Mouse (Mus musculus) liver, postnatal 0 days (tissue): Measurements from ENCODE around the gene Hils1. TPM values are rescaled to one million over a fixed set of nuclear protein-coding genes. Genes with fewer than 3 reads are reported as not detected.
"Not testable (repeated sequence)": the region's sequence is repeated elsewhere in the genome, so short reads cannot be mapped to it uniquely, and the experiment has no call there.

Experiments
- ATAC-seq: fragments of 200-750 bp; cut with Nextera tagmentation; 2 replicates; pipeline ENCODE4 v1.8.0; 2017; ENCODE audit warnings: mild to moderate bottlenecking, moderate library complexity
- DNase-seq: peaks from one replicate; pipeline ENCODE4 v3.0.0-alpha.2; 2016
- H3K27ac ChIP-seq: fragments of 300-500 bp; sonication (generic); 2 replicates; pipeline ENCODE4 v1.5.1; 2014; ENCODE audit warnings: antibody characterized with exemption, moderate library complexity, mild to moderate bottlenecking, low read depth
- H3K27me3 ChIP-seq: fragments of 300-500 bp; sonication (generic); 2 replicates; pipeline ENCODE4 v1.6.1; 2014; ENCODE audit warnings: low read length, control low read depth, mixed read lengths; ENCODE audit not compliant: insufficient read depth
- H3K36me3 ChIP-seq: fragments of 300-500 bp; sonication (generic); replicated peaks from 2 replicates; pipeline ENCODE4 v1.6.1; 2014; ENCODE audit warnings: mild to moderate bottlenecking, control low read depth, low read length, moderate library complexity, mixed read lengths; ENCODE audit not compliant: insufficient read depth
- H3K4me1 ChIP-seq: fragments of 300-500 bp; sonication (generic); 2 replicates; pipeline ENCODE4 v1.6.1; 2014; ENCODE audit warnings: antibody characterized with exemption, mild to moderate bottlenecking, control low read depth; ENCODE audit not compliant: insufficient read depth
- H3K4me2 ChIP-seq: fragments of 300-500 bp; sonication (generic); 2 replicates; pipeline ENCODE4 v1.6.1; 2014; ENCODE audit warnings: low read depth, mild to moderate bottlenecking, low read length, moderate library complexity, mixed read lengths
- H3K4me3 ChIP-seq: fragments of 300-500 bp; sonication (generic); 2 replicates; pipeline ENCODE4 v1.5.1; 2014; ENCODE audit warnings: low read depth, low read length
- H3K9ac ChIP-seq: fragments of 300-500 bp; sonication (generic); replicated peaks from 2 replicates; pipeline ENCODE4 v1.6.1; 2014; ENCODE audit warnings: mild to moderate bottlenecking, moderate library complexity
- H3K9me3 ChIP-seq: fragments of 300-500 bp; sonication (generic); 2 replicates; pipeline ENCODE4 v1.6.1; 2016; ENCODE audit warnings: mild to moderate bottlenecking, control low read depth, low read length, mixed read lengths
- CTCF ChIP-seq: sonication (generic); IDR thresholded peaks from 2 replicates; pipeline ENCODE4 v1.5.1; 2016; ENCODE audit warnings: antibody characterized with exemption, low read depth
- EP300 ChIP-seq: IDR thresholded peaks from 2 replicates; pipeline ENCODE4 v1.6.1; 2016; ENCODE audit warnings: antibody characterized with exemption, low read depth, mild to moderate bottlenecking
- WGBS: fragments of 180-500 bp; shearing (Covaris S2); extraction: QIAGEN DNeasy Blood & Tissue Kit; methylation state at CpG from one replicate; pipeline ENCODE4 v1.1.7; 2014; ENCODE audit not compliant: insufficient replicate concordance; 5-methylcytosine and 5-hydroxymethylcytosine counted together
- polyA plus RNA-seq: library from polyadenylated mRNA; unstranded; fragments of >200 nt; fragmentation: Nextera tagmentation; extraction: Ambion mirVana; gene quantifications from 2 replicates; pipeline ENCODE4 v1.2.1, GENCODE M21; 2015

Gene Hils1
- polyA plus RNA-seq, 1 experiment from 2014 or later = not detected

DNA sequence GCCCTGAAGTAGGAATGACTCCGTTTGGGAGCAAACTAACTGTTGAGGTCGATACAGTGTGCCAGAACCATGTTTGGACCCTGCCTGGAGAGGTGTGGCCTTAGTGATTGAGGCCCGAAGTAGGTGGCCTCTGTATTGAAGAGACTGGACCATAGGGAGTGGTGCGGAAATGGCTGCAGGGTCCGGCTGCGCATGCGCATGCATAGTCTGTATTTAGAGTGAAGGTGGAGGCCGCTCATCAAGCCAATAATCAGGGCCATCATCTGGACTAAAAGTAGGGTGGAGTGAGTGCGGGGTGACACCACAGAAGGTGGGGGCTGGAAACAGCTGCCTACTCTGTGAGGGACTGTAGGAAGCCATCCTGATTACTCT is 9.7 kb upstream of the Hils1 start:
- TF ChIP-seq CTCF (no peak), EP300 (no peak)
- no peak for ATAC-seq
- no peaks in the 10 kb centered on the region for H3K9me3 ChIP-seq
- 71% methylated on average over 9 of the region's 9 CpGs for WGBS
- H3K4me1 ChIP-seq = no peaks in the 10 kb centered on the region
- no peak overlapping the region for H3K9ac ChIP-seq
- DNase-seq = peak; percentile 12
- H3K27ac ChIP-seq = no peak overlapping the region
- no peak overlapping the region for H3K4me2 ChIP-seq
- H3K36me3 ChIP-seq = no peaks in the 10 kb centered on the region
- no peak overlapping the region for H3K4me3 ChIP-seq
- 0 out of 2 replicates have a peak, but pooled peaks cover under 1% of the 10 kb centered on the region for H3K27me3 ChIP-seq

DNA sequence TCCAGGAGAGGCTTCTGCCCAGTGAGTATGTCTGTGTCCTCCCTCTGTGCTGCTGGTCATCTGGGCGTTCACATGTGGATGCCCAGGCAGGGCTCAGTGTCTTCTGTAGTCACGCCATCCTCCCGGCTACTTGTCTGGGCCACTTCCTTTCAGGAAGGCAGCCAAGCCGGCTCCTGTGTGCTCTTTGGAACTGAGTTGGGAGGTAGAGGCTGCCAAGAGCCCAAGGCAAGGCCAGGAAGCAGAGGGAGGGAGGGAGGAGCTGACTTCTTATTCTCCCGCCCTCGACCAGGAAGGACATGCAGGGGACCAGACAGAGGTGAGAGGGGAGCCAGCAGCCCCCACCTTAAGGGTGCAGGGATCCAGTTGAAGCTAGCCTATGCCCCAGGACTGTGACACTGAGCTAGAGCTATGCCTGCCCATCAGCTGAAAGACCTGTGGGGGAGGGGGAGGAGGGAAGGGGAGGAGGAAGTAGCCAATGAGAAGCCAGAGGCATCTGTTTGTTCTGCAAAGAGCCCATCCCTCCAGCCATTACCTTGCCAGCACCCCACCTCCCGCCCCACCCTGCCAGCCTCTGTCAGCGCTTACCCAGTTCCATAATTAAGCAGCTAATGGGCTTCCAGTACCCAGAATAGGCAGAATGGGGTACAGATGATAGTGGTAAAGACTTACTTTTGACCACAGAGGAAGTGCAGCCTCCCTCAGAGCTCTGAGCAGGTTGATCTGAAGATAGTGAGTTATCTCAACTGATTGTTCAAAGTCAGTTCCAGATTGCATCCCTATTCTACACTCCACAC is 9.1 kb upstream of the Hils1 start:
- DNase-seq (peak; percentile 13), ATAC-seq (no peak)
- TF ChIP-seq EP300 (no peak), CTCF (no peak)
- H3K4me3 ChIP-seq = no peak overlapping the region
- no peaks in the 10 kb centered on the region for H3K36me3 ChIP-seq
- no peak overlapping the region for H3K9ac ChIP-seq
- no peaks in the 10 kb centered on the region for H3K27me3 ChIP-seq
- WGBS = 25% methylated on average over 8 of the region's 8 CpGs
- no peaks in the 10 kb centered on the region for H3K9me3 ChIP-seq
- no peak overlapping the region for H3K4me2 ChIP-seq
- H3K27ac ChIP-seq = no peak overlapping the region
- H3K4me1 ChIP-seq = no peaks in the 10 kb centered on the region

DNA sequence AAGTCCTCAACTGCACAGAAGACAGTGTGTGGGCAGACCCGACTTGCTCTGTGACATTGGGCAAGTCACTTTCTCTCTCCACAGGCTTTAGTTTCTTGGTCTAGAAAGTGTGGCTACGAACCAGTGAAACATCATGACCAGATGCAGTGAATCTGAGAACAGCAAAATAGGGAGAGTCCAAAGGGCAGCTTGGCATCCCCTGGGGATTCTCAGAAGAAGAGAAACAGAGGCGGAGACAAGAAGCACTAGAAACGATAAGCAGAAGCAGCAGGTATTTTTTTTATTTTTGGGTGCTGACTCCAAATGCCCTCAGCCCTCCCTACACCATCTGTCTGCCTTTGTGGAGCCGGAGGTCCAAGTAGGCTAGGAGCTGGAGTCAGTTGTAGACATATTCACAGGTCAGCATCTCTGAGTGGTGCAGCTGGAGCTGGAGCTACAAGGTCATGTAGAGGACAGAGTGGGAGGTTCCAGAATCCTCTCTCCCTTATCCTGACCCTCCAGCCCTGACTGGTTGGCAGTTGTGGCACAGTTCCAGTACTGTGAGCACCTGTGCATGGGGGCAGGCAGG is 4.8 kb upstream of the Hils1 start:
- Histone ChIP-seq H3K36me3 (no peaks in the 10 kb centered on the region), H3K27me3 (0 out of 2 replicates have a peak, but pooled peaks cover 4% of the 10 kb centered on the region), H3K9me3 (no peaks in the 10 kb centered on the region), H3K4me3 (no peak overlapping the region), H3K4me2 (no peak overlapping the region), H3K9ac (no peak overlapping the region), H3K27ac (no peak overlapping the region), H3K4me1 (no peaks in the 10 kb centered on the region)
- no peak for ATAC-seq
- DNase-seq = no peak
- 57% methylated on average over 5 of the region's 5 CpGs for WGBS
- TF ChIP-seq EP300 = no peak
- TF ChIP-seq CTCF = no peak

DNA sequence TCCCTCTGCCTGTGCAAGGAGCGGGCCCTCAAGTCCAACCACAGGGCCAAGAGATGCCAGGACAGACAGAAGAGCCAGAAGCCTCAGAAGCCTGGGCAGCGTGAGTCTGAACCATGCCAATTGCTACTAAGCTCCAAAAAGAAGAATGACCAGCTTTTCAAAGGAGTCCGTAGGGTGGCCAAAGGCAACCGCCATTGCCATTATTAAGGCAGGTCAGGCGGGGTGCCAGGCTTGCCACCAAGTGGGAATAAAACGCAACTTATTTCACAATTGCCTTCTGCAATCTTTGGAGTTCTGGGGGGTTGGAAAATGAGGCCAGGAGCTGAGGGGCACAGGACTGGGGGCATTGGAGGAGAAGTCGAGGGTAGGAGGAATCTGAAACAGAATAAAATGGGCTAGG is 794 bp downstream of the Hils1 start:
- H3K4me3 ChIP-seq = no peak overlapping the region
- no peaks in the 10 kb centered on the region for H3K4me1 ChIP-seq
- no peaks in the 10 kb centered on the region for H3K9me3 ChIP-seq
- 0 out of 2 replicates have a peak, but pooled peaks cover 13% of the 10 kb centered on the region for H3K27me3 ChIP-seq
- no peak overlapping the region for H3K9ac ChIP-seq
- 68% methylated on average over 7 of the region's 7 CpGs for WGBS
- no peak for ATAC-seq
- no peaks in the 10 kb centered on the region for H3K36me3 ChIP-seq
- H3K27ac ChIP-seq = no peak overlapping the region
- TF ChIP-seq EP300 (no peak), CTCF (no peak)
- no peak for DNase-seq
- no peak overlapping the region for H3K4me2 ChIP-seq

DNA sequence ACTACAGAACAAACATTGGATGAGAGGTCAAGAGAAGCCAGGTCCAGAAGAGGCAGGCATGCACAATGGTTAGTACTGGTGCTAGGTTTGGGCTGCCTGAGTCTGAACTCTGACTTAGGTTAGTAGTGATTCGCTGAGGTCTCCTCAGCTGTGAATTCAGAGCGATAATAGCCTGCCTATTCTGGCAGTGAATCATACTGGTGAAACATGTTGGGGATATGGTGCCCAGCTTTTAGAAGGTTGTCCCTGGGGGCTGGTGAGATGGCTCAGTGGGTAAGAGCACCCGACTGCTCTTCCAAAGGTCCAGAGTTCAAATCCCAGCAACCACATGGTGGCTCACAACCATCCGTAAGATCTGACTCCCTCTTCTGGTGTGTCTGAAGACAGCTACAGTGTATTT is 2.3 kb downstream of the Hils1 start:
- 84% methylated on average over 4 of the region's 4 CpGs for WGBS
- not testable (repeated sequence) for H3K4me1 ChIP-seq, H3K9me3 ChIP-seq, H3K27ac ChIP-seq, H3K4me2 ChIP-seq, H3K9ac ChIP-seq, H3K4me3 ChIP-seq, H3K36me3 ChIP-seq, DNase-seq, ATAC-seq
- 0 out of 2 replicates have a peak, but pooled peaks cover 13% of the 10 kb centered on the region for H3K27me3 ChIP-seq

DNA sequence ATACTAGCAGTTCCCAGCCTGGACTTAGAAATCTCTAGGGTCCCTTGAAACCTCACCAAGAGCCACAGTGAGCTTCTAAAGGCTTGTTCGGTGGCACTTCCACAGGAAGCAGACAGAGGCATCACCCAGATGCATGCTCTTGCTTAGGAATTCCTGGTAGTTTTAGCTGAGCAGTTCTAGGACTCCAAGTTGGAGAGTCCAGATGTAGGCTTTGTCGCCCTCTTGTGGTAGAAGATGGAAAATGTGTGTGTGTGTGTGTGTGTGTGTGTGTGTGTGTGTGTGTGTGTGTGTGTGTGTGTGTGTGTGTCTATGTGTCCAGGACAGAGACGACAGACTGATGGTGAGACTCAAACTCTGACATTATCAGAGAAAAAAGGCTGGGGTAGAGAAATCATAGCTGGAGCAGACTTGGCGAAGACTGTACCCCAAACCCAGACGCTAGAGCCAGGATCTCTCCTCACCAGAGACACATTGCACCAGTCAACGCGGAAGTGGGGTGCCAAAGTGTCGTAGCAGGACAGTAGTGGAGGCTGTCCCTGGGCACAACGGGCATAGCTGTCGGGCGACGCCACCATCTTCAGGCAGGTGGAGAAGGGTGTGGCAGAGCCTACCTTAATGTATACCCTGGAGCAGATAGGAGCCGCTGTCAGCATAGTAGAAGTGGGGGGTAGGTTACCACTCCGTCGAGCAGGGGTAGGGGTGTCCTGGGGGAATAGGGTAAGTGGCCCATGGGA is 3.0 kb downstream of the Hils1 start:
- Histone ChIP-seq H3K4me2 (no peak overlapping the region), H3K27ac (no peak overlapping the region), H3K4me1 (no peaks in the 10 kb centered on the region), H3K27me3 (0 out of 2 replicates have a peak, but pooled peaks cover 13% of the 10 kb centered on the region), H3K9me3 (no peaks in the 10 kb centered on the region), H3K4me3 (no peak overlapping the region), H3K36me3 (no peaks in the 10 kb centered on the region), H3K9ac (no peak overlapping the region)
- peak; percentile 63 for DNase-seq
- ATAC-seq = peak; percentile 25; the same call in 1 of the 2 replicates
- TF ChIP-seq CTCF (peak; percentile 93), EP300 (no peak)
- 43% methylated on average over 15 of the region's 15 CpGs for WGBS
